Mouse (Mus musculus): ENCODE results near the gene Ppie.

DNA sequence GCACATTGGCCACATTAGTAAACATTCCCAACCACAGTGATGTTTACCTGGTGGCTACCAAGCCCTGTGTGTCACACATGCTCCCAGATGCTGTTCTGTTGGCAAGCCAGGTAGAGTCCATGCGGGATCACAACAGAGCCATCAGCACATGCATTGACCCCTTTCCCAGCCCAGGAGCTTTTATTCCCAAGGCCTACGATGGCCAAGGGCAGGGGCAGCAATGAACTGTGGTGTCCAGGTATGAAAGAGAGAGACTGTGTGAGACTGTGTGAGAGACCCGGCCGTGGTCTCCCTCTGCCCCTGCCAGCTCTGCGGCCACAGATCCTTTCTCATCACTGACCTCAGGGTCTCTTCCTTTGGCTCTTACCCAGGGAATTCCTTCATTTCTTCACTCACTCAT is 31.7 kb downstream of the Ppie start:
- TF ChIP-seq CTCF (IDR thresholded peaks at IDR 0.05; ENCODE audit: low read depth, low read length): no peak
- TF ChIP-seq POLR2AphosphoS5 (IDR thresholded peaks at IDR 0.05; ENCODE audit: insufficient replicate concordance, low read depth, low read length): no peak
- no peak for TF ChIP-seq GATA1 (IDR thresholded peaks at IDR 0.05; ENCODE audit: borderline replicate concordance, low read length)
- no peak for TF ChIP-seq TAL1 (conservative IDR thresholded peaks at IDR 0.05; ENCODE audit: low read depth, low read length)
